8 mouse cellular contexts compared by ENCODE assay signal in the genomic region with DNA sequence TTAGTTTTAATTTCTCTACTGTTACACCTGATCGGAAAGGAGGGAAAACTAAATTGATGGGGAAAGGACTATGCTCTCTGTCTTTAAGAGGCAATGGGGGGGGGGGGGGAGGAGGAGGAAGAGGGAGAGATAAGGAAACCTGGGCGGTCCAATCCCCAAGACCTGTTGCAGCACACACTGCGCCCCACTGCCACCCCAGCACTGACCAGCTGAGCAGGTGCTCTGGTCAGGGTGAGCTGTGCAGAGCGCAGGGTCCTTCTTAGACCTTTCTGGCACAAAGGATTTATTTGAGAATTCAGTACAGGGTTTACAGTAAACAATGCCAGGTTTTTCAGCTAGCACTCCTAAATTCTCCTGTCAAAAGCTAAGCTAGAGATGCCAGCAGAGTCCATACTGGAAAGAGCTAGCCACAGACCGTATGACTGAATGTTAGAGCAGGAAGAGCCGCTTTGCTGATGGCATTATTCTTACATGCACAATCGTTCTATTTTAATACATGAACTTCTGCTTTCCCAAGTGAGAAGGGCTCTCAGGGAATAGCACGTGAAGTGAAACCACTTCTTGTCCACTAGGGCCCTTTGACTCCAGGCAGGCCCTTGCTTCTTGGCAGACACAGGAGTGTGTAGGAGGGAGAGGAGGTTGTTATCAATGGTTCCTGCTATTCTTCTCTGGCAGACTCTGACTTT. TPM values are rescaled to one million over a fixed set of nuclear protein-coding genes. Genes with fewer than 3 reads are reported as not detected.
A peak's percentile ranks its signal among the peaks of the same experiment; 100 is the strongest.
DNase-seq lines count a peak whose midpoint lies in the region; ATAC-seq and TF ChIP-seq lines count a peak whose summit lies in the region.

No protein-coding gene starts in this region.

- H3K9me3 ChIP-seq in heart, embryonic 10.5 days: no peaks in the 10 kb centered on the region
- H3K9me3 ChIP-seq in midbrain, embryonic 11.5 days (ENCODE audit: control insufficient read depth, low read length): no peaks in the 10 kb centered on the region

- DNase-seq in gastrocnemius, adult 2 months: no peak
- no peak for DNase-seq in gastrocnemius, adult 8-10 months (ENCODE audit: low spot score in 2 of 2)
- DNase-seq in heart, embryonic 10.5 days (ENCODE audit: low spot score): no peak
- DNase-seq in large intestine, adult 2 months (ENCODE audit: low read depth, low spot score): peak; percentile 22
- DNase-seq in midbrain, embryonic 11.5 days (ENCODE audit: low spot score, missing footprints): no peak
- no peak for DNase-seq in cerebellum, postnatal 4 days (ENCODE audit: low spot score in 2 of 2)
- DNase-seq in urinary bladder, postnatal 10 days (ENCODE audit: low spot score): no peak

- 6% methylated on average over 8 of the region's 8 CpGs for WGBS in bone marrow, adult 2 months
- WGBS in heart, embryonic 10.5 days: 52% methylated on average over 8 of the region's 8 CpGs
- 27% methylated on average over 8 of the region's 8 CpGs for WGBS in large intestine, adult 2 months
- WGBS in midbrain, embryonic 11.5 days: 69% methylated on average over 8 of the region's 8 CpGs

- peak overlapping the region; percentile 35 for H3K4me3 ChIP-seq in gastrocnemius, adult 2 months
- no peak overlapping the region for H3K4me3 ChIP-seq in bone marrow, adult 2 months (replicated peaks; ENCODE audit: control insufficient read depth, low read depth, low read length)
- no peak overlapping the region for H3K4me3 ChIP-seq in heart, embryonic 10.5 days
- H3K4me3 ChIP-seq in midbrain, embryonic 11.5 days (ENCODE audit: low read depth, low read length): no peak overlapping the region

- no peak overlapping the region for H3K9ac ChIP-seq in midbrain, embryonic 11.5 days (ENCODE audit: low read length)

- no peak overlapping the region for H3K4me2 ChIP-seq in midbrain, embryonic 11.5 days

- 0 out of 2 replicates have a peak, but pooled peaks have one; percentile 47 for ATAC-seq in midbrain, embryonic 11.5 days (ENCODE audit: low FRiP score)

- no peak for TF ChIP-seq POLR2A in bone marrow, adult 2 months (IDR thresholded peaks at IDR 0.05; ENCODE audit: borderline replicate concordance, control insufficient read depth, low read depth, low read length)

- peak; percentile 30; the same call in 1 of the 2 replicates for TF ChIP-seq CTCF in gastrocnemius, adult 2 months (IDR thresholded peaks at IDR 0.05)
- TF ChIP-seq CTCF in bone marrow, adult 2 months (IDR thresholded peaks at IDR 0.05; ENCODE audit: control insufficient read depth, insufficient read depth, low read length): peak; percentile 23; the same call in 1 of the 2 replicates

- peaks cover 3% of the 10 kb centered on the region; the same call in 1 of the 2 replicates for H3K4me1 ChIP-seq in bone marrow, adult 2 months (ENCODE audit: control insufficient read depth, insufficient read depth, low read length)
- peaks cover 14% of the 10 kb centered on the region for H3K4me1 ChIP-seq in heart, embryonic 10.5 days
- H3K4me1 ChIP-seq in midbrain, embryonic 11.5 days (ENCODE audit: control insufficient read depth, insufficient read depth, low read length): no peaks in the 10 kb centered on the region

- peak overlapping the region; percentile 61 for H3K27ac ChIP-seq in gastrocnemius, adult 2 months
- peak overlapping the region; percentile 60 for H3K27ac ChIP-seq in bone marrow, adult 2 months (ENCODE audit: control insufficient read depth, insufficient read depth, low read depth, low read length, poor library complexity)
- H3K27ac ChIP-seq in heart, embryonic 10.5 days: peak overlapping the region; percentile 60; the same call in 1 of the 2 replicates
- H3K27ac ChIP-seq in midbrain, embryonic 11.5 days (ENCODE audit: low read depth, low read length): no peak overlapping the region

- no peaks in the 10 kb centered on the region for H3K27me3 ChIP-seq in heart, embryonic 10.5 days (ENCODE audit: insufficient read depth, poor library complexity, severe bottlenecking)
- H3K27me3 ChIP-seq in midbrain, embryonic 11.5 days (ENCODE audit: control insufficient read depth, insufficient read depth, low read length): no peaks in the 10 kb centered on the region

- intact Hi-C loops in gastrocnemius, adult 2 months (cut with DNase I): loop anchor here (1.0 to 10.0 kb wide), 3 partner anchors 47 to 361 kb away; no protein-coding TSS in a partner anchor

- 0 out of 2 replicates have a peak, but pooled peaks cover 1% of the 10 kb centered on the region for H3K36me3 ChIP-seq in heart, embryonic 10.5 days
- no peaks in the 10 kb centered on the region for H3K36me3 ChIP-seq in midbrain, embryonic 11.5 days (ENCODE audit: control insufficient read depth, insufficient read depth, low read length)

RNA-seq across cellular contexts. Expression of gene Tlr1, which starts 49.3 kb away (rescaled TPM):
- under 1 TPM; 0.08 to 0.10 TPM for total RNA-seq in gastrocnemius, adult 2 months (2021)
- not detected for total RNA-seq in gastrocnemius, adult 8-10 months (2022)
- polyA plus RNA-seq in bone marrow, adult 2 months (2011; ENCODE audit: insufficient read depth, insufficient read length, low replicate concordance, missing spikeins): 4.2 and 17.4 TPM in 2 replicates
- 0.10 and 0.11 TPM in 2 replicates for polyA plus RNA-seq in heart, embryonic 10.5 days (2016; fragmentation: Nextera tagmentation; extraction: Ambion mirVana)
- 6.0 and 7.7 TPM in 2 replicates for polyA plus RNA-seq in large intestine, adult 2 months (2012; rRNA removed)
- 0.62 and 0.85 TPM in 2 replicates for polyA plus RNA-seq in midbrain, embryonic 11.5 days (2014; fragmentation: Nextera tagmentation; extraction: Ambion mirVana)
